In genomic region chr16:95180562-95180961, GRCm38 (mm10) we compare ENCODE assay signal across 22 mouse cellular contexts.
A peak's percentile ranks its signal among the peaks of the same experiment; 100 is the strongest.
DNase-seq lines count a peak whose midpoint lies in the region; ATAC-seq and TF ChIP-seq lines count a peak whose summit lies in the region.
"Had no signal": no experiment of that assay in that cellular context is flagged by ENCODE, and none has a peak within 500 bp of the region (broad histone marks: within the 10 kb centered on the region; RNA-seq: fewer than 3 reads in every experiment).

No protein-coding gene starts in this region.

- no peaks in the 10 kb centered on the region for H3K27me3 ChIP-seq in hindbrain, embryonic 16.5 days (replicated peaks; ENCODE audit: control insufficient read depth, insufficient read depth, low read length)
- no peaks in the 10 kb centered on the region for H3K27me3 ChIP-seq in hindbrain, postnatal 0 days (ENCODE audit: insufficient read depth, low read length)
- H3K27me3 ChIP-seq in midbrain, postnatal 0 days (ENCODE audit: insufficient read depth, low read length) = no peaks in the 10 kb centered on the region
- no peaks in the 10 kb centered on the region for H3K27me3 ChIP-seq in midbrain, embryonic 10.5 days (ENCODE audit: low read depth, poor library complexity, severe bottlenecking)

- peak; percentile 58 for DNase-seq in heart, adult 11 months
- no peak for DNase-seq in heart, adult 8-10 months (ENCODE audit: low spot score)
- no peak for DNase-seq in hindbrain, postnatal 0 days (ENCODE audit: low spot score)
- DNase-seq in midbrain, postnatal 0 days (ENCODE audit: low spot score) = peak; percentile 33
- DNase-seq in midbrain, embryonic 10.5 days (ENCODE audit: low spot score) = no peak
- peak; percentile 29 for DNase-seq in brain, adult 2 months (ENCODE audit: low read depth, low spot score)
- DNase-seq: adrenal gland, adult 2 months; adrenal gland, adult 8-10 months; adrenal gland, postnatal 10 days; adrenal gland, postnatal 14 days; adrenal gland, postnatal 25 days; adrenal gland, postnatal 36 days; B cell, adult 2 months; cerebellum, adult 11 months; cerebellum, adult 11-12 months; cerebellum, adult 18-20 months had no signal

- no peak for TF ChIP-seq CTCF in hindbrain, postnatal 0 days (IDR thresholded peaks at IDR 0.05; ENCODE audit: low read depth)
- no peak for TF ChIP-seq CTCF in midbrain, postnatal 0 days (IDR thresholded peaks at IDR 0.05)

- 80% methylated on average over 5 of the region's 5 CpGs for WGBS in hindbrain, embryonic 16.5 days
- WGBS in hindbrain, postnatal 0 days = 76% methylated on average over 5 of the region's 5 CpGs
- WGBS in midbrain, postnatal 0 days = 79% methylated on average over 5 of the region's 5 CpGs
- WGBS in midbrain, embryonic 10.5 days = 87% methylated on average over 5 of the region's 5 CpGs

- H3K9me3 ChIP-seq in hindbrain, embryonic 16.5 days (ENCODE audit: control insufficient read depth, low read length) = no peaks in the 10 kb centered on the region
- no peaks in the 10 kb centered on the region for H3K9me3 ChIP-seq in hindbrain, postnatal 0 days (ENCODE audit: low read length)
- H3K9me3 ChIP-seq in midbrain, postnatal 0 days (ENCODE audit: low read length) = no peaks in the 10 kb centered on the region
- H3K9me3 ChIP-seq in midbrain, embryonic 10.5 days (replicated peaks) = no peaks in the 10 kb centered on the region
- H3K9me3 ChIP-seq: G1E had no signal

- ATAC-seq in hindbrain, embryonic 16.5 days = 0 out of 2 replicates have a peak, but pooled peaks have one; percentile 52
- no peak for ATAC-seq in hindbrain, postnatal 0 days
- ATAC-seq in midbrain, postnatal 0 days (ENCODE audit: low FRiP score) = no peak
- no peak for ATAC-seq in erythroblast, adult 5-6 weeks (replicated peaks; ENCODE audit: low FRiP score, poor library complexity, severe bottlenecking)
- ATAC-seq: activated CD4-positive, CD25-positive, alpha-beta regulatory T cell, adult 4 months; CD4-positive, CD25-positive, alpha-beta regulatory T cell, adult 4 months; Patski had no signal

- no peaks in the 10 kb centered on the region for H3K36me3 ChIP-seq in hindbrain, embryonic 16.5 days (ENCODE audit: control insufficient read depth, insufficient read depth, low read length)
- no peaks in the 10 kb centered on the region for H3K36me3 ChIP-seq in hindbrain, postnatal 0 days (ENCODE audit: insufficient read depth, low read length)
- H3K36me3 ChIP-seq in midbrain, postnatal 0 days (ENCODE audit: insufficient read depth, low read length) = no peaks in the 10 kb centered on the region
- H3K36me3 ChIP-seq in midbrain, embryonic 10.5 days = no peaks in the 10 kb centered on the region
- H3K36me3 ChIP-seq: G1E had no signal

- no peak overlapping the region for H3K27ac ChIP-seq in hindbrain, embryonic 16.5 days (ENCODE audit: low read depth, low read length)
- H3K27ac ChIP-seq in hindbrain, postnatal 0 days = no peak overlapping the region
- H3K27ac ChIP-seq in midbrain, postnatal 0 days (ENCODE audit: low read depth, low read length) = no peak overlapping the region
- no peak overlapping the region for H3K27ac ChIP-seq in midbrain, embryonic 10.5 days (replicated peaks)

- no peaks in the 10 kb centered on the region for H3K4me1 ChIP-seq in hindbrain, embryonic 16.5 days (ENCODE audit: control insufficient read depth, insufficient read depth, low read depth, low read length)
- H3K4me1 ChIP-seq in hindbrain, postnatal 0 days (ENCODE audit: insufficient read depth, low read length) = 0 out of 2 replicates have a peak, but pooled peaks cover 4% of the 10 kb centered on the region
- no peaks in the 10 kb centered on the region for H3K4me1 ChIP-seq in midbrain, postnatal 0 days (ENCODE audit: insufficient read depth, low read length)
- no peaks in the 10 kb centered on the region for H3K4me1 ChIP-seq in midbrain, embryonic 10.5 days

- no peak overlapping the region for H3K4me3 ChIP-seq in hindbrain, embryonic 16.5 days (ENCODE audit: low read length)
- H3K4me3 ChIP-seq in hindbrain, postnatal 0 days (ENCODE audit: low read length) = no peak overlapping the region
- H3K4me3 ChIP-seq in midbrain, postnatal 0 days (ENCODE audit: low read depth, low read length) = no peak overlapping the region
- no peak overlapping the region for H3K4me3 ChIP-seq in midbrain, embryonic 10.5 days

- H3K4me2 ChIP-seq in hindbrain, embryonic 16.5 days (ENCODE audit: low read length) = no peak overlapping the region
- no peak overlapping the region for H3K4me2 ChIP-seq in hindbrain, postnatal 0 days (ENCODE audit: low read depth, low read length)
- H3K4me2 ChIP-seq in midbrain, postnatal 0 days (ENCODE audit: low read depth, low read length, poor library complexity, severe bottlenecking) = no peak overlapping the region

- no peak overlapping the region for H3K9ac ChIP-seq in hindbrain, embryonic 16.5 days (ENCODE audit: low read depth, low read length)
- no peak overlapping the region for H3K9ac ChIP-seq in hindbrain, postnatal 0 days (replicated peaks; ENCODE audit: low read length)
- no peak overlapping the region for H3K9ac ChIP-seq in midbrain, postnatal 0 days (replicated peaks; ENCODE audit: low read length, poor library complexity, severe bottlenecking)

Comparison
In these comparisons a context has a peak if more than half of its experiments do, and no peak if none do; other contexts are left out.
1. DNase-seq: peak in heart, adult 11 months (single experiment), midbrain, postnatal 0 days (single experiment) and brain, adult 2 months (single experiment); none in heart, adult 8-10 months (single experiment), hindbrain, postnatal 0 days (single experiment) and midbrain, embryonic 10.5 days (single experiment).